Mouse (Mus musculus) cortical plate, adult 2 months (tissue): ENCODE data around the gene Samd4b.

Experiments used
- CTCF ChIP-seq: fragments of 200-500 bp; IDR thresholded peaks from 2 replicates; pipeline ENCODE4 v1.5.1; 2011; ENCODE audit warnings: mild to moderate bottlenecking, control low read depth, low read length; ENCODE audit not compliant: insufficient read depth; ENCODE audit errors: extremely low read depth
- POLR2A ChIP-seq: fragments of 200-500 bp; IDR thresholded peaks from 2 replicates; pipeline ENCODE4 v1.6.1; 2011; ENCODE audit warnings: mild to moderate bottlenecking, low read length, control low read depth; ENCODE audit not compliant: insufficient read depth; ENCODE audit errors: extremely low read depth

DNA sequence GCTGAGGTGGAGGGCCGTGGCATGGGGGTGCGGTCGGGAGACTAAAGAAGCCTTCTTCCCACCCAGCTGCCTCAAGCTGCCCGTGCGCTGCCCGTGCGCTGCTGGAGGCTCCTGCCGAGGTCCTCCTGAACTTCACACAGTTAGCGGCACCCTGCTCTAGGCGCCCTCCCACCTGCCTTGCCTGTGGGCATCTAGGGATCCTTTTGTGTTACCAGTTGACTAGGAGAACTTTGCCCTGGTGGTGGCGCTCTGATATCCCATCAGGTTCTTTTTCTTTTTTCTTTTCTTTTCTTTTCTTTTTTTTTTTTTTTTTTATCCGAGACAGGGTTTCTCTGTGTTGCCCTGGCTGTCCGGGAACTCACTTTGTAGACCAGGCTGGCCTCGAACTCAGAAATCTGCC is 107.0 kb downstream of the Samd4b start:
- TF ChIP-seq POLR2A (no peak), CTCF (no peak)
